Mouse (Mus musculus): Measurements from ENCODE around the gene Cpe.
"Not testable (repeated sequence)": the region's sequence is repeated elsewhere in the genome, so short reads cannot be mapped to it uniquely, and the experiment has no call there.

Cpe gene

GRCm38 (mm10) chr8:64674951-64675585 lies 17.8 kb downstream of the Cpe start:
- DNase-seq (ENCODE audit: low spot score in 2 of 2) = no peak

- no peak for DNase-seq (ENCODE audit: low spot score in 2 of 2)
Observed at GRCm38 (mm10) chr8:64672920-64673319, 19.9 kb downstream of the Cpe start.

- no peak for DNase-seq (ENCODE audit: low spot score in 2 of 2)
Observed at GRCm38 (mm10) chr8:64671937-64672336, 20.9 kb downstream of the Cpe start.

- DNase-seq (ENCODE audit: low spot score in 2 of 2) = not testable (repeated sequence)
Observed at GRCm38 (mm10) chr8:64666305-64666704, 26.5 kb downstream of the Cpe start.

DNA sequence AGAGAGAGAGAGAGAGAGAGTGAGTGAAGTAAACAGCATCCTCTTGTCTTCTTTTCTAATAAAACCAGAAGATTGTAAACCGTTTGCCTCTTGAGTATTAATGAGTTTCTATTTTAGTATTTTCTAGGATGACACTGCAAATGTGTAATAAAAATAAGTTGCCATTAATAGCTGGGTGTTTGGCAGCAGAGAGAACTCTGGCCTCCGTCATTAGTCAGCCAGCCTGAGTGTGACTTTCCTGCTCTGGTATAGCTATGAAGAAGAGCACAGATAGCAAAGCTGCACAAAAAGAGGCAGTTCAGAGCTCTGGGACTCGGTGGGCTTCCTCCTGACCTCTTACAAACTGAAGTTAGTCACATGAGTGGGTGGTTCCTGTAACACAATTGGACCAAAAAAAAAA lies 27.3 kb downstream of the Cpe start:
- no peak for DNase-seq (ENCODE audit: low spot score in 2 of 2)

DNA sequence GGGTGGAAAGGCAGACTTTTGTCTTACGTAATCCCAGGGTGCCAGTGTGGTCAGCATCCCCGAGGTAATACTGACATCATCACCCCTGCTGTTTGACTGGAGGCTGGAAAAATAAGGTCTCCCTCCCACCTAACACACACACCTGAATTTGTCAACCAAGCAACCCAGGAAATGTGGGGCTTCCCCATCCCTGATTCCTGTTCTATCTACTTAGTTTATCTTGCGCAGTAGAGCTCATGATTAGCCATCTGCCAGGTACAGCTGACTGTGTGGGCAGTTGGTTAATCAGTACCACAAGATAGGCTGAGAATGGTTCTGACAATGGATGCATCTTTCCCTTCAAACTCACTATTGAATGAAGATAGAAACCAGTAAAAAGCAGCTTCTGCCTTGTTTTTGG lies 28.0 kb downstream of the Cpe start:
- no peak for DNase-seq (ENCODE audit: low spot score in 2 of 2)

DNA sequence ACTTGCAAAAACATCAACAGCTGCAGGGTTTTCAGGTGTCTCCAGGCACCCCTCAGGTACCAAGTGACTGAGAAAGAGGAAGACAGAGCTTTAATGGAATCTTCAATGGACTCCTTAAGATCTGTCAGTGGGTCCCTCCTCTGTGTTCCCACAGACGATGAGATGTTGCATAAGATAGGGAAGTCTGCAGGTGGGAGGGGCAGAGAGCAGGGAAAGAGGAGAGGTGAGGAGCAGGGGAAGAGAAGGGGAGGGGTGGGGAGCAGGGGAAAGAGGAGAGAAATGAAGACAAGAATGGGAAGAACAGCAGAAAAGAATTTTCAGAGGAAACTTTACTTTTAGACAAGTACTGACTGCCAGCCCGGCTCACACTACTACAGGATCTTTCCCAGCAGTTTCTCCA lies 28.5 kb downstream of the Cpe start:
- no peak for DNase-seq (ENCODE audit: low spot score in 2 of 2)

DNA sequence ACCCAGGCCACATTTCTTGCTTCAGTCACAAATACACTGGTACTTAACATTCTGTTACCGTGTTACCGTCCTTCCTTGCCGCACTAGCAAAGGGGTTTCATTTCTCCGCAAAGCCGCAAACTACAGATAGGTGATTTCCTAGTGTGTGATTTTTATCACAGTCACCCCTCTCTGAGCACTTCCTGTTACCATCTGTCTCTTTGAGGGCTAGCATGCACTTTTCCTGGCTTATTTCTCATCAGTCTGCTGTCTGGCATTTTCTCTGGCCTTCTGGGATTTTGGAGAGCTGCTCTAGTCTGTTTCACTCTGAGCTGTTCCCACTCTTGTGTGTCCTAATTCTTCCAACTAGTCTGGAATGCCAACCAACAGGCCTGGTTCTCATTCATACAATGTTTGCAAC lies 33.8 kb downstream of the Cpe start:
- peak; percentile 52 to 71 for DNase-seq (ENCODE audit: low spot score in 2 of 2)

GRCm38 (mm10) chr8:64657980-64658401 lies 34.9 kb downstream of the Cpe start:
- peak; percentile 61 to 90 for DNase-seq (ENCODE audit: low spot score in 2 of 2)

- no peak for DNase-seq (ENCODE audit: low spot score in 2 of 2)
Observed at GRCm38 (mm10) chr8:64657517-64657916, 35.3 kb downstream of the Cpe start.

DNA sequence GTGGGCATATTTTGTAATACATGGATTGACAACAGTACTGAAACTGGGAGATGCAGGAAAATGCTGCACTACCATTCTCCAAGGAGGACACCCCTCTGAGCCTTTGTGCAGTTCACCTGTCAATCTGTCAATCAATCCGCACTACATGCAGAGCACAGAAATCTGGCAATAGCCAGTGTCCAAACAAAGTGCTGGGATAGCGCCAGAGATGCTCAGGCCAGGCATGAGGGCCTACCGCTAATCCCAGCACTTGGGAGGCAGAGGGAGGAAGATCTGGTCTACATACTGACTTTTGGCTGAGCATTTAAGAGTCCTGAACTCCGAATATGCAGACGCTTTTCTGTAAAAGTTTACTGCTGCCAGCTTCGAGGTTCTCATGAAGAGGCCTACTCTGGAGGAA lies 37.0 kb downstream of the Cpe start:
- no peak for DNase-seq (ENCODE audit: low spot score in 2 of 2)

DNA sequence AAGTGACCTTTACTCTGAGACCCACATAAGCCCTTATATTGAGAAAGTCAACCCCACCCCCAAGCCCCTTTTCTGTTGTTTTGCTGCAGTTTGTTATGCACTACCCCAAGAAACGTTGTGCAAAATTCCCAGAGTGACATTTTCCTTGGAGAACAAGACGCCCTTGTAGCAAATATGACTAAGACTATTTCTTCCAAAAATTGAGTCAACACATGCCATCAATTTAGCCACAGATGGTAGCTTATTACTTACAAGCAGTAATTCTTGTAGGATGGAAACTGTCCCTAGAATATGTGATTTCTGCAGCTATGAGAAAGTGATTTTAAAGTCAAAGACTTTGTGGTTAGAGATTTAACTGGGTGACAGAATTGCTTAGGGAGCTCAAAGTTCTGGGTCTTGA lies 37.8 kb downstream of the Cpe start:
- DNase-seq (ENCODE audit: low spot score in 2 of 2) = no peak

DNA sequence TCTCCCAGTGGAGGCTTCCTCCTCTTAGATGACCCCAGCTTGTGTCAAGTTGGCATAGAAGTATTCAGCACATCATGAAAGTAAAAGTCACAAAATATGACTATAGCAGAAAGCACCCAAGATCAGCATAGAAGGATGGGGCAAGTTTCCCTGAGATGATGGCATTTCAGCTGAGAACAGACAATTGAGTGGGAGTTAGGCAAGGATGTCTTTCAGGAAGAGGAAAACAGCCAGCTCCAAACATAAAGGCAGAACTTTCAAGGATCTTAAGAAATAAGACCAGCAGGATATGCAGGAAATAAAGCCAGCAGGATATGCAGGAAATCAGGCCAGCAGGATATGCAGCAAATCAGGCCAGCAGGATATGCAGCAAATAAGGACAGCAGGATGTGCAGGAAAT lies 40.6 kb downstream of the Cpe start:
- DNase-seq (ENCODE audit: low spot score in 2 of 2) = no peak

DNA sequence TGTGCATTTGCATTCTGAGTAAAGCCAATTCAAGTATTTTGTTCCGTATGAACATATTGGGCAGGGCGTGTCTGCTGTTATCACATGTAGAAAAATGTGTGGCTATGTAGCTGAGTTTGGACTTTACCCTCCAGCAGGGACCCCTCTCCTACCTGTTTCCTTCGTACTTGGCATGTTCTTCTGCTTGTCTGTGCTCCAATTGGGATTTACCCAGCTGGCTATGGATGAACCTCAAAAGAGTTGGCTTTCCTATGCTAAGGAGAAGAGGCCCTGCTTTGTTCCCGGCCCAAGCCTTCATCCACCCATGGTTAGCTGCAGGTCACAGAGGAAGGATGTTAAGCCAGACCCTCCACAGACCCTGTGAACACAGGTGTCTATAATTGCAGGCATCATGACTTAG lies 44.8 kb downstream of the Cpe start:
- DNase-seq (ENCODE audit: low spot score in 2 of 2) = no peak

GRCm38 (mm10) chr8:64647148-64647547 lies 45.7 kb downstream of the Cpe start:
- DNase-seq (ENCODE audit: low spot score in 2 of 2) = no peak

DNA sequence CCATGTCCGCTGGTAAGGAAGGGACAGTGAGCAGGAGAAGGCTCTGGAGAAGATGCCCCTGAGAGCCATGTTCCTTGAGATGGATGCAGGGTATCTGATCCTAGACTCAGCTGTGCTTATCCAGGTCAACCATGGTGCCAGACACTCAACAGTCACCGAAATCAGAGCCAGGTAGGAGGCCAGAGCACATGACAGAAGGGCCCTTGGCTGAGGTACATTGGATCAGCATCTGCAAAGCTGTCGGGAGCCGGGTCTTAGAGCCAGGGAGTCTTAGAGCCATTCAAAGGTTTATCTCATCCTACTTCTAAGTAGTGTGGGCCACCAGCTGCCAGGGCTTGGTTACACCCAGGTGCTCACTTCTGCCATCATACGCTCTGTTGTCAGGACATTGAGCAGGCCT lies 46.4 kb downstream of the Cpe start:
- no peak for DNase-seq (ENCODE audit: low spot score in 2 of 2)

DNA sequence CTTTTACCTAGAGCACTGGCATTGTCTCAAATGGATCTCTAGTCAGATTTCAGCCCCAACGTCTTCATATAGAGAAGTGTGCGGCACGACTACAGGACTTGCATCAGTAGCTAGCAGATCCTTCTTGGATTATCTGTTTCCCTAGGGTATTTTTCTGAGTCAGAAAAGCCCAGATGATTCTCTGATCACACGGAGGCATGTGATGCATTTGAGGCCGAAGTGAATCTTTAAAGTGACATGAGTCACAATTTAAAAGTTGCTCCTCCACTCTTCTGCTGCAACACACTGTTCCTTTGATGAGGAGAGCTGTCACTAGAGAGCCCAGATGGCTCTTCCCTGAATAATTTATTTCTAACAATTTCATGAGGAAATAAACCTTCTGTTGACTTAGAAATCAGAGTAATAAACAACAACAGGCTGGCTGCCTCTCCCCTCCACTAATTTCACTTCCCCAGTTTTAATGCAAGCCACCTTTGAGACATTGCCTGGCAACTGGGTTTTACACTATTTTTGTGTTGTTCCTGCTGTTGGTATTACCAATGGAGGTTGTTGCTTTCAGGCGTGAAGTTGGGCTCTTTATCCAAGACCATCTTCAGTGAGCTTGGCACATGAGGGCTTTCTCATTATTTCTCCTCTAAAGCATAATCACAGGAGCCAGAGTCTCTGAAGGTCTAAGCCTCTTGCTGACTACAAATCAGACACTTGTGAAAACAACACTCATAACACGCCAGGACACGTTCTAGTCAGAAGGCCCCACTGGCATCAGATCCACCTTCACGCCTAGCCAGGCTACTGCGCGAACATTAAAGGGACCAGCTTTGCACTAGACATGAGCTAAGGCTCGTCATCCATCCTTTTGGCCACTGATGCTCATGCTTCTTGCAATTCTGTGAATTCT lies 48.5 kb downstream of the Cpe start:
- DNase-seq (ENCODE audit: low spot score in 2 of 2) = no peak

DNA sequence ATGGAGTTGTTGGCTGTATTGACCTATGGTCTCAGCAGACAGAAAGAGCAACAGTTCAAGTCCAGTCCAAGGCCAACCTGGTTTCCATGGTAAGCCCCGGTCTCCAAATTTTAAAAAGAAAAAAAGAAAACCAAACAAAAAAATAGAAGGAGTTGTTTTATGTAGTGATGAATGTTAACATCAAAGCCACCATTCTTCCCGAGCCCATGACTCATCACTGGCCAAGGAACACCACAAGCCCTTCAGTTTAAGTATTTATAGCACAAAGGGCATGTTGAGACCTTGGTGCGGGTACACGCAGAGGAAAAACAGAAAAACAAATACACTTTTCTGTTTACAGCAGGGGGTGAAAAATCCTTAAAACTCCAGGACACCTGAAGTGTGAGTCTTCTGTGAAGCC lies 49.5 kb downstream of the Cpe start:
- DNase-seq (ENCODE audit: low spot score in 2 of 2) = no peak

DNA sequence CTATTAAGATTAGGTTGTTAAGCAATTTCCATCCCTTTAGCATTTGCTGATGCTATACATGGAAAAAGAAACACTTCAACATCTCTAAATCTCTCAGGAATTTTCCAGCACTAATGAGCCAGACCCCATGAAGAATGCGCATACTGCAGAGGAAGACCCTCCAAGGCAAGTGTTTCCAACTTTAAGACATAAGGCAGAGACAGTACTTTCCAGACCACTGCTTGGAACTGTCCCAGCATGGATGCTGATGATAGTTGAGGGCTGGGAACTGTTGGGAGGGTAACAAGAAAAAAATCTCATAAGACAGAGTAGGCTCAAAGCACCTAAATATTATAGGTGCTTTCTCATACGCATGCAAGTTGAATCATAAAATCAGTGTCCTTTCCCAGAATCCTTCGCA lies 50.1 kb downstream of the Cpe start:
- DNase-seq (ENCODE audit: low spot score in 2 of 2) = no peak

DNA sequence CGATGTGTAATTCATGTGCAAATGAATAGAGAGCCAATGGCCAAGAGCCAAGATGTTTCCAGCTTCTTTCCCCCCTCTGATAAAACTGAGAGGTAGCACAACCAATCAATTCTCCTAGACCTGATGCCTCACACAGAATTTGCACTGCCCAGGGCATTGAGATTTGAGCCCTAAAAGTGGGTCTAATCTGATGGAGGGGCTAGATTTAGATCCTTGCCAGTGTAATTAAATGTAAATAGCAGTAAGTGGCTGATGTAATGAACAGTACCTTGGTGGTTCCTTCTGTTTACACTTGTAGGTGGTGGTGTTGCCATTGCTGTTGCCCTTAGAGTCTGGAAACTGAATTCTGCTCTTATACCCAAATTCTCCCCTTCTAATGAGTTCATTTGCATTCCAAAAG lies 52.3 kb downstream of the Cpe start:
- DNase-seq (ENCODE audit: low spot score in 2 of 2) = no peak

DNA sequence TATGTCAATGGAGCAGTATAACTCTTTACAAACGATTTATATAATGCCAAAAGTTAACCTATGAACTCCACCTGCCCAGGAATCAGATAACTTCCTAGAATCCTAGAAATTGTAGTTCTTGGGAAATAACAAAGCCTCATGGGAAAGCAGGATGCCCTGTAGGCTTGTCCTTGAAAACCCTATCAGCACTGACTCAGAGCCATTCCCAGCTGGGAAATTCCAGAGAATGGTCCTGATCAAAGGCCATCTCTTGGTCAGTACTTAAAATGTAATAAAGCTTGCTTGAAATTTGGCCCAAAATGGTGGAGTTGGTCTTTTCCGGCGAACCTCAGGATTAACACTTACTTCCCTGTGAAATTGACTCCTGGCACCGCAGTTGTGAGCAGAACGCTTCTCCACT lies 53.2 kb downstream of the Cpe start:
- no peak for DNase-seq (ENCODE audit: low spot score in 2 of 2)

GRCm38 (mm10) chr8:64634901-64635300 lies 58.0 kb downstream of the Cpe start:
- no peak for DNase-seq (ENCODE audit: low spot score in 2 of 2)

DNA sequence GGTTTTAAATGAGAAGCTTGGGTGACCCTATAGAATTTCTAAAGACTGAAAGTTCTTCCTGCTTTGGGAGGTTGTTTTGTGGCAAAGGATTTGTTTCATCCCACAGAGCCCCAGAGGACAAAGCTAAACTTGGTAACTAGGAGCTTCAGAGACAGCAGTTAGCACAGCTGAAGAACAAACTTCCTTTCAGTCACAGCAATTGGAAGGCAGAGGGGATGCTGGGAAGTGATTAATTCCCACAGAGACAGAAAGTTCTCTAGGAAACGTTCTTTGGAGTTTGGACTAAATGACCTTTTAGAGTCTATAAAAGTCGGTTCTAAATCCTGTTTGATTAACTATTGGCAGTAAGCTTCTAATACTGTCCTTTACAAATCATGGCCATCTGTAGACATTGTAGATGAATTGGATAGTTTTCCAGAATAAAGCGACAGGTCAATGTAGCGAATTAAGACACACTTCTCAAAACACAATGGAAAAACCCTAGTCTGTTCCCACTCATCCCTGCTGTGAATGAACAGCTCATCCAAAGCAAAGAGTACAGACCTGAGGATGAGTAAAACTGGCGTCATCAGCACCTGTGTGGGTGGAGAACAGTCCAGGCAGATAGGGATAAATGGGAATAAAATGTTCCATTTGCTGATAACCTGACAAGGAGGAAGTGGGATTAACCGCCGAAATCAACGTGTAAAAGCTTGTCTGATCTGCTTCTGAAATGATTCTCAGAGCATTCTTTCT lies 58.6 kb downstream of the Cpe start:
- DNase-seq (ENCODE audit: low spot score in 2 of 2) = peak in 1 of 2 experiments; percentile 57

Data from frontal cortex, postnatal 36 days (tissue).